10 mouse cellular contexts compared by ENCODE assay signal in genomic region chr17:29394106-29394760, GRCm38 (mm10). TPM values are rescaled to one million over a fixed set of nuclear protein-coding genes. Genes with fewer than 3 reads are reported as not detected.
DNase-seq lines count a peak whose midpoint lies in the region; ATAC-seq and TF ChIP-seq lines count a peak whose summit lies in the region.
"Had no signal": no experiment of that assay in that cellular context is flagged by ENCODE, and none has a peak within 500 bp of the region (broad histone marks: within the 10 kb centered on the region; RNA-seq: fewer than 3 reads in every experiment).

No protein-coding gene starts in this region.

- H3K36me3 ChIP-seq in lung, postnatal 0 days (ENCODE audit: insufficient read depth, low read length) = no peaks in the 10 kb centered on the region
- H3K36me3 ChIP-seq in liver, postnatal 0 days (replicated peaks; ENCODE audit: insufficient read depth, low read length) = no peaks in the 10 kb centered on the region
- H3K36me3 ChIP-seq in intestine, embryonic 16.5 days (ENCODE audit: control insufficient read depth, insufficient read depth, low read length) = no peaks in the 10 kb centered on the region
- H3K36me3 ChIP-seq: hindbrain, embryonic 15.5 days had no signal

- WGBS in lung, postnatal 0 days = 44% methylated on average over 9 of the region's 9 CpGs
- WGBS in liver, postnatal 0 days (ENCODE audit: insufficient replicate concordance) = 33% methylated on average over 9 of the region's 9 CpGs
- 43% methylated on average over 9 of the region's 9 CpGs for WGBS in intestine, embryonic 16.5 days

- no peak overlapping the region for H3K4me2 ChIP-seq in lung, postnatal 0 days (replicated peaks; ENCODE audit: low read depth, low read length)
- peak overlapping the region; percentile 42; the same call in 1 of the 2 replicates for H3K4me2 ChIP-seq in liver, postnatal 0 days (ENCODE audit: low read depth, low read length)
- H3K4me2 ChIP-seq in intestine, embryonic 16.5 days (ENCODE audit: low read depth, low read length) = no peak overlapping the region
- H3K4me2 ChIP-seq: hindbrain, embryonic 15.5 days had no signal

- DNase-seq in lung, postnatal 0 days (ENCODE audit: low spot score) = no peak
- no peak for DNase-seq in lung, postnatal 14 days
- DNase-seq in adrenal gland, postnatal 10 days = peak; percentile 60
- DNase-seq in liver, postnatal 0 days = no peak
- DNase-seq in thymus, postnatal 25 days = peak; percentile 45
- DNase-seq in ovary, postnatal 10 days (ENCODE audit: low spot score) = no peak
- DNase-seq in cerebellum, adult 18-20 months = no peak

- peak overlapping the region; percentile 73 for H3K27ac ChIP-seq in lung, postnatal 0 days (ENCODE audit: low read length)
- H3K27ac ChIP-seq in liver, postnatal 0 days (ENCODE audit: low read depth) = peak overlapping the region; percentile 93
- H3K27ac ChIP-seq in intestine, embryonic 16.5 days (ENCODE audit: low read length) = no peak overlapping the region
- H3K27ac ChIP-seq: hindbrain, embryonic 15.5 days had no signal

- no peak for ATAC-seq in lung, postnatal 0 days
- ATAC-seq in liver, postnatal 0 days = no peak
- ATAC-seq in intestine, embryonic 16.5 days = no peak
- ATAC-seq: midbrain, embryonic 16.5 days had no signal

- no peak overlapping the region for H3K9ac ChIP-seq in lung, postnatal 0 days (replicated peaks; ENCODE audit: low read depth)
- peak overlapping the region; percentile 40; the same call in 1 of the 2 replicates for H3K9ac ChIP-seq in liver, postnatal 0 days (replicated peaks)
- H3K9ac ChIP-seq in intestine, embryonic 16.5 days (ENCODE audit: low read depth, low read length) = no peak overlapping the region
- H3K9ac ChIP-seq: hindbrain, embryonic 15.5 days had no signal

- no peak for TF ChIP-seq EP300 in lung, postnatal 0 days (IDR thresholded peaks at IDR 0.05)
- TF ChIP-seq EP300 in liver, postnatal 0 days (IDR thresholded peaks at IDR 0.05; ENCODE audit: low read depth) = peak; percentile 39; the same call in 1 of the 2 replicates

- H3K4me1 ChIP-seq in lung, postnatal 0 days (ENCODE audit: insufficient read depth, low read depth, low read length) = peaks cover 24% of the 10 kb centered on the region; the same call in 1 of the 2 replicates
- H3K4me1 ChIP-seq in liver, postnatal 0 days (ENCODE audit: insufficient read depth) = peaks cover 65% of the 10 kb centered on the region
- H3K4me1 ChIP-seq in intestine, embryonic 16.5 days (ENCODE audit: control insufficient read depth, insufficient read depth, low read length) = peaks cover 22% of the 10 kb centered on the region

- no peaks in the 10 kb centered on the region for H3K27me3 ChIP-seq in lung, postnatal 0 days (replicated peaks; ENCODE audit: insufficient read depth, low read length)
- no peaks in the 10 kb centered on the region for H3K27me3 ChIP-seq in liver, postnatal 0 days (ENCODE audit: insufficient read depth, low read length)
- no peaks in the 10 kb centered on the region for H3K27me3 ChIP-seq in intestine, embryonic 16.5 days (replicated peaks; ENCODE audit: control insufficient read depth, insufficient read depth, low read length)
- H3K27me3 ChIP-seq: hindbrain, embryonic 15.5 days had no signal

- no peak overlapping the region for H3K4me3 ChIP-seq in lung, postnatal 0 days (ENCODE audit: low read depth, low read length)
- no peak overlapping the region for H3K4me3 ChIP-seq in liver, postnatal 0 days (ENCODE audit: low read depth, low read length)
- H3K4me3 ChIP-seq in intestine, embryonic 16.5 days (ENCODE audit: low read length) = no peak overlapping the region
- H3K4me3 ChIP-seq: hindbrain, embryonic 15.5 days had no signal

- no peaks in the 10 kb centered on the region for H3K9me3 ChIP-seq in lung, postnatal 0 days (ENCODE audit: low read length)
- H3K9me3 ChIP-seq in liver, postnatal 0 days (ENCODE audit: low read length) = no peaks in the 10 kb centered on the region
- H3K9me3 ChIP-seq in intestine, embryonic 16.5 days (ENCODE audit: control insufficient read depth, low read length) = no peaks in the 10 kb centered on the region
- H3K9me3 ChIP-seq: hindbrain, embryonic 15.5 days had no signal

- no peak for TF ChIP-seq CTCF in lung, postnatal 0 days (IDR thresholded peaks at IDR 0.05)
- TF ChIP-seq CTCF in liver, postnatal 0 days (IDR thresholded peaks at IDR 0.05; ENCODE audit: low read depth) = no peak

RNA-seq across cellular contexts. Expression of gene Fgd2, which starts 33.5 kb away (rescaled TPM):
- 11.9 and 14.2 TPM in 2 replicates for polyA plus RNA-seq in lung, postnatal 0 days (2015; fragmentation: Nextera tagmentation; extraction: Ambion mirVana)
- 1 to 10 TPM; 4.6 to 7.4 TPM for total RNA-seq in adrenal gland, postnatal 10 days (2021)
- polyA plus RNA-seq in liver, postnatal 0 days (2015; fragmentation: Nextera tagmentation; extraction: Ambion mirVana) = 6.3 and 8.9 TPM in 2 replicates
- polyA plus RNA-seq in intestine, embryonic 16.5 days (2015; fragmentation: Nextera tagmentation; extraction: Ambion mirVana) = 9.8 and 11.5 TPM in 2 replicates

RNA-seq across cellular contexts. Expression of gene Mtch1, which starts 46.5 kb away (rescaled TPM):
- polyA plus RNA-seq in lung, postnatal 0 days (2015; fragmentation: Nextera tagmentation; extraction: Ambion mirVana) = 342 and 350 TPM in 2 replicates
- total RNA-seq in adrenal gland, postnatal 10 days (2021) = 100 to 1,000 TPM; 330 to 395 TPM
- polyA plus RNA-seq in liver, postnatal 0 days (2015; fragmentation: Nextera tagmentation; extraction: Ambion mirVana) = 49.0 and 57.5 TPM in 2 replicates
- polyA plus RNA-seq in intestine, embryonic 16.5 days (2015; fragmentation: Nextera tagmentation; extraction: Ambion mirVana) = 31.7 and 146 TPM in 2 replicates

Comparison
In these comparisons a context has a peak if more than half of its experiments do, and no peak if none do; other contexts are left out.
1. DNase-seq: peak in adrenal gland, postnatal 10 days (single experiment) and thymus, postnatal 25 days (single experiment); none in lung, postnatal 0 days (single experiment), lung, postnatal 14 days (single experiment), liver, postnatal 0 days (single experiment), ovary, postnatal 10 days (single experiment) and cerebellum, adult 18-20 months (0 of 2).